Mouse (Mus musculus): ENCODE results near the gene Il2.

Gene Il2

GRCm38 (mm10) chr3:37125655-37126054 lies at the start of gene Il2:
TSS of gene Il2 (minus strand) at chr3:37125959.
- DNase-seq (ENCODE audit: low read depth): no peak

DNA sequence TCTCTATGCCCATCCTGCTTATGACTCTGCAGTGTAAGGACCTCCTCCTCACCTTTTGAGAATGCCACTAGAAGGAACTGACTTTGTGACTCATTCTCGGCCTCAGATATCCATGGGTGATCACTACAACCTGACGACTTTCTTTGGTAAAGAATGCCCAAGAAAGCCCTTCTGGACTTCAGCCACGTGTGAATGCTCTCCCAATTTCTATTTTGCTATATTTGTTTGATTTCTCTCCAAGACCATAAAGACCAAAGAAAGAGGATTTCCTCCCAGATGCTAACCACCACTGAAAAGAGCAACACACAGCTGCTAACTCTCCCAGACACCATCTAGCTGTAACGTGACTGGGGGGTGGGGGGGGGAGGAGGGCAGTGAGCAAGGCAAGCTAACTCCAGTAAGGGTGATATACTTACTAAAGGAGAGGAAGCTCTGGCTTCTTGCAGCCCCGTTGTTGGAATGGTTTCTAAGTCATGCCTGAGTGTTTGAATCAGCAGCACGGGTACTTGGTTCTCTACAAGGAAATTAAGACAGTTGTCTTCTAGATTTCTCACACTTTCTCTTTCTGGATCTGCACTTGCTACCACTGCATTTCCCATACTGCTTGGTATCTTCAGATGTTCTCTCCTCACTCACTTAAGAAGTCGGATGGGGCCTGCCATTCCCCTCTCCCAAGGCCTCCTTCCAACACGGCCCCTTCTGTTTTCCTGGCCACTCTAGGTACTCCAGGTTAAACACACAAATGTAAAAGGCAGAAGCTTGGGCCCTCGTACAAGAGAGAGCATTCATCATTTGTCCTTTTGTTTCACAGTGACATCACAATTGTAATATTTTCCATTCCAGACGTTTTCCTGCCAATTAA lies 49.2 kb upstream of the Il2 start:
- DNase-seq (ENCODE audit: low read depth): no peak

DNA sequence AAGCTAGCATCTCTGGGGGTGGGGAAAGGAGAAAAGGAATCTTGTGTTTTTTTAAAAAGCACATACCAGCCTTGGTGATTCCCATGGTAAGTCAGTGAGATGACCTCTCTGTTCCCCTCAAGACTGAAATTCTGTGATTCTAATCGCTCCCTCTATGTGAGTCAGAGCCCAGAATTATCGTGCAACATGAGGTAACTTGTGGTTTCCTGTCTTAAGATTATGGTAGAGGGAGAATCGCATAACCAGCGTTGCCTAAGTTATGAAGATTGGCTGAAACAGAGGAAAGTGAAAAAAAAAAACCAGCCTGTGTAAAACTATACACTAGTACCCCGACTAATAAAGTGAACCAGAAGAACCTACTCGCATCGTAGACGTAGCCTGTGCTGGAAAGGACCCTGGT lies 47.5 kb upstream of the Il2 start:
- peak; percentile 75 for DNase-seq (ENCODE audit: low read depth)

DNA sequence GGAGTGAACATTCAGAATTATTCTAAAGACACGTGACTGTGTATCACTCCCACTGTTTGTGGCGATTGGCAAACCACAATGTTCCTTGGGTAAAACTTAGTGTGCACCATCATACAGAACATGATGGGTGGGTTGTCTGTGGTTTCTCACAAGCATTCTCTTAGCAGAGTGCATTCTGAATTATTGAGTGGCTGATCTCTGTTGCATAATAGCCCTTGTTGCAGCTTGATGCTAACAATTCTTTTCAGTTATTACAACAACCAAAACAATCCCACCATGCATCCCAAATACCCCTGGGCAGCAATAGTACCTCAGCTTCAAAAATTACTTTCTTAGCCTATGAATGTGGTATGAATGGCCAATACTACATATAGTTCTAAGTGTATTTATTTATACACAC lies 43.5 kb upstream of the Il2 start:
- DNase-seq (ENCODE audit: low read depth): no peak

DNA sequence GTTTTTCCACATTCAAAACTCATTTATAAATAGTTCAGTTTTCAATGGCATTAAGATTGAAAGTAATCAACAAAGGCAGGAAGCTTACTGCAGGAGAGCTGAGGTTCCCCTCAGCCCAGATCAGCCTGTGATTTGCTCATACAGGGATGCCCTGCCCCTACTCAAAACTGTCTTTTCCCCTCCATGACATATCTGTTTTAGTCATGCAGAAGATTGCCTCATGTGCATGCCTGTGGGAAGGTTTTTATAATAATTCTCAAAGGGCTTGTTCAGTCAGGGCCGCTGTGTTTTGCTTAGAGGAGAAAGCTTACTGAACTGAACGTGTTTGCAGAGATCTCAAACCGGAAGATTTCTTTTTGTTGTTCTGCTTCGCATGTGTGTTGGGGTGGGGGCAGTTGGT lies 35.3 kb upstream of the Il2 start:
- DNase-seq (ENCODE audit: low read depth): peak; percentile 33

DNA sequence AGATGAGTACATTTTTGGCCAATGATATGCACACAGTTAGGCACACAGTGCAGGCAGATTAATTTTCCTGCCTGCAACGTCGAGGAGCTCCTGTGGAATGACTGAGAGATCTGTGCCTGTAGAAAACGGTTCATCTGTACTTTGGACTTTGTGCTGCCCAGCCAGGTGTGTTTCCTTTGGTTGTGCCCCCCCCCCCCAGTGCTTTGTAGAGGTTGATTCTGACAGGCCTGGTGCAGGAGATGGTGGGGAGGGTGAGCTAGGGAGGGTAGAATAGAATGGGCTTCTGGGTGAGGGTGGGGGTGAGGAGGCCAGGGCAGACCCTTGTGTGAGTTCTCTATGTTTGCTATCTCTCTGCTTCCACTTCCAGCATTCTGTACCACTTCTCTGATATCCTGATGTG lies 32.5 kb upstream of the Il2 start:
- DNase-seq (ENCODE audit: low read depth): no peak

GRCm38 (mm10) chr3:37157082-37157481 lies 31.3 kb upstream of the Il2 start:
- no peak for DNase-seq (ENCODE audit: low read depth)

DNA sequence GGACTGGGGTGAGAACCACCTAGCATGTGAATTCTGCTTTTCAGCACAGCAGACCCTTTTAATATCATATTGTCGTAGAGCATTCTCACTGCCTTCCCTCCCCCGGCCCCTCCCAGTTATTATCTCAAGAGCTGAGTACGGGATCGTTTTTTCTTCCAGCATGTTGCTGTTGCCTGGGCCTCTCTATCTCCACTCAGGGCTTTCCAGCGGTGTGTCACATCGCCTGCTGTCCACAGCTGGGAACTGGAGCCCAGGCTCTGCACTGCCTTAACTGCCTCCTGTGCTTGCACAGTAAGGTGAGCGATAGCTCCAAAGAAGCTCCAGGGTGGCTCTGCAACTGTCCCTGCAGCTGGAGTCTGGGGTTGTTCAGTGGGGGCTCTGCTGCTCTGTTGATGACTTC lies 28.6 kb upstream of the Il2 start:
- DNase-seq (ENCODE audit: low read depth): no peak

DNA sequence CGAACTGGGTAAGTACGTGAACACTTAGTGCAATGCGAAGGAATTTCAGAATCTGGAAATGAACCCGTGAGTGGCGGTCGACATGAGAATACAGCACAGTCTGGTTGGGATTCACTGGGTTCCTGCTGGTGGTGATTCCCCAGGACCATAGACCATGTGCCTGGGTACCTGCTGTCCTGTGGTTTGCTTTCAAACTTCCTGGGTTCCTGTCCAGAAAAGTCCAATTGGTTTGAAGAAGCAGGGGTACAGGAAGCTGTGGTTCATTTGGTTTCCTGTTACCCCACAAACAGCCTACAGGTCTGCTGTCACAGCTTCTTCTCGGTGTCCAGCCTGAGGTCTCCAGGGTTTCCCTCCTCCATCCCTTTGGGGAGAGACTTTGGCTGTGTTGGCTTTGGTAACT lies 27.2 kb upstream of the Il2 start:
- DNase-seq (ENCODE audit: low read depth): no peak

- no peak for DNase-seq (ENCODE audit: low read depth)
Measured at GRCm38 (mm10) chr3:37152274-37152673, 26.5 kb upstream of the Il2 start.

DNA sequence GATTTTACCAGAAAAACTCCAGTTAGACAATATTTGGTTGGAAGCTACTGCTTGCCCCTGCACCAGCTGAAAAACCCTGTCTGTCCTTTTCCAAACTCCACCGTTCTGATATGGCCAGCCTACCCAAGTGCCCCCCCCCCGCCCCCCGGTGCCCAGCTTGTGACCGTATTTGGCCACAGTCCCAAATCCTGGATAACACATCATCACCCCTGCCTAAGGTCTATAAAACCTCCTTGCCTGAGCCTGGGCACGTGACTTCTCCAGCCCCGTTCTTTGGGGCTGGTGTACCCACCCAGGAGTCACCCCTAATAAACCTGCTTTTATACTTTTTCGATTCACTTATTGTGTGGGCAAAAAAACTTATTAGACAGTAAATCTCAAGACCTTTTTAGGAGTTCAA lies 21.1 kb upstream of the Il2 start:
- no peak for DNase-seq (ENCODE audit: low read depth)

GRCm38 (mm10) chr3:37146406-37146805 lies 20.6 kb upstream of the Il2 start:
- no peak for DNase-seq (ENCODE audit: low read depth)

DNA sequence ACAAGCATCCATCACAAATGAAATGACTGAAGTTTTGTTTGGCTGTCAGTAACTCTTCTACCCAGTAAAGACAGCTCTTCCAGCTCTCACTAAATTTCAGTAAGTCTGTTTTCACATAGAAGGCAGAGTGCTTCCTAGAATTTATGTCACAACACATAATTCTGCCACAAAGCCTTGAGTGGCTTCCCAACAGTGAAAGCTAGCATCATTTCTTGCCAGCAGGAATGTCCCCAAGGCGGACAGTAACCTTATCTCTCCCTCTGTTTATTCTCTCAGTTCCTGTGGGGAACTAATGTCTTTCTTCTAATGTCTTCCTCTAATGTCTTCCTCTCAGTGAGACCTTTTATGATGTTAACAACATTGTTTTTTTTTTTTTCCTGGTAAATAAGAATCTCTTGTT lies 19.2 kb upstream of the Il2 start:
- no peak for DNase-seq (ENCODE audit: low read depth)

DNA sequence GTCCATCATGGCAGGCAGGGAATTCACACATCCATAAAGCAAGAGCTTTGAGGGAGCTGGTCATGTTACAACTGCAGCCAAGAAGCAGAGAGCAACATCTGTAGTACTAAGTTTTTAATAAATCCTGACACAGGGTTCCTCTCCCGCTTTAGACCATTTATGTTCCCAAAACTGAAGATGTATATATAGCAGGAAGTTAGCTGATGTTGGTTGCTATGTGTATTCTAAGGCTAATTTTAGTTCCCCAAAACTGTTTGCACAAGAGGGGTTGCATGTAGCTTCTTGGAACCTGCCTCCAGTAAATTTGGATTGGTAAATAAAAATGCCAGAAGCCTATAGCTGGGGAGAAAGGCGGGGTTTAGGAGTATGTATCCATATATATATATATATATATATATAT lies 16.1 kb upstream of the Il2 start:
- no peak for DNase-seq (ENCODE audit: low read depth)

DNA sequence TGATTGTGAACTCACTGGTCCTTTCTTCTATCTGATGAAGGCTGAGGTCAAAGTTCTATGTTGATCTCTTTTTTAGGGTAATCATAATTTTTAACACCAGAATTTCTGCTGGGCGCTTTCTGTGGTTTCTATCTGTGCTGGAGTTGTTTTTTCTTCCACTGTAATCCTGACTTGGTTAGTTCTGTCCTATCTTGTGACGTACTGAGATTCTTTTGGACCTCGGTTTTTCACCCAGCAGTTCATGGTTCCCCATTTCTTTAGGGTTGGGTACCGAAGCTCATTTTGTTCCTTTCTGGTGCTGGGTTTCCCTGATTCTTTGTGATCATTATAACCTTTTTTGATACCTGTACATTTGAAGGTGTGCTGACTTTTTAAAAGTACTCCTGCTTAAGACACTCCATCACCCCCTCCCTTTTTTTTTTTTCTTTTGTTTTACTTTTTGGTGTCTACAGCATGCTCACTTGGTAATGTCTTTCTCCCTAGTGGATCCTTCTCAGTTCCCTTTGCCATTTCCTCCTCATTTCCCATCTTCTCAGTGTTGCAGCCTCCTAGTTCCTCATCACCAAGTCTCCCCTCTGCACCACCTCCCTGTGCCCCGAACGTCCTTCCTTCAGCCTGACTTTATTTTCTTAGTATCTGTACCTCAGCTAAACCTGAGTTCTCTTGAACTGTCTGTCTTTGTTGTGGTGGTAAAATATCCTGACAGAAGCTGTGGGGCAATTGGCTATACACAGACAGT lies 14.6 kb upstream of the Il2 start:
- no peak for DNase-seq (ENCODE audit: low read depth)

GRCm38 (mm10) chr3:37139192-37139591 lies 13.4 kb upstream of the Il2 start:
- DNase-seq (ENCODE audit: low read depth): no peak

DNA sequence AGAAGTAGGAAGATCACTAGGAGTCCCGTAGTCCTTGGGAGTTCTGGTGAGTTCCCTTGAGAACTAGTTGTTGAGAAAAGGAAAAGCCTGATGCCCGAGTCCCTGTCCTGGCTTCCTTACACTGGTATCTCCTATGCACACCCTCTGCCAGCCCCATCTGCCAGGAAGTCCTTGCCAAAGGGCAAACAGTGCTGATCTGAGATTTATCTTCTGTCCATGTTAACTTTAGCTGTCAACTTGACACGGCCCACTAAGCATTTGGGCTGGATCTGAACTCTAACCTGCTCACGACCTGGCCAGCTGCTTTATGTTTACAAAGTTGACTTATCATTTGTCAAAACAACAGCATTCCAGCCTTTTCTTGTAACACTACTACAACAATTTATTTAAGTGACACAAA lies 11.5 kb upstream of the Il2 start:
- no peak for DNase-seq (ENCODE audit: low read depth)

DNA sequence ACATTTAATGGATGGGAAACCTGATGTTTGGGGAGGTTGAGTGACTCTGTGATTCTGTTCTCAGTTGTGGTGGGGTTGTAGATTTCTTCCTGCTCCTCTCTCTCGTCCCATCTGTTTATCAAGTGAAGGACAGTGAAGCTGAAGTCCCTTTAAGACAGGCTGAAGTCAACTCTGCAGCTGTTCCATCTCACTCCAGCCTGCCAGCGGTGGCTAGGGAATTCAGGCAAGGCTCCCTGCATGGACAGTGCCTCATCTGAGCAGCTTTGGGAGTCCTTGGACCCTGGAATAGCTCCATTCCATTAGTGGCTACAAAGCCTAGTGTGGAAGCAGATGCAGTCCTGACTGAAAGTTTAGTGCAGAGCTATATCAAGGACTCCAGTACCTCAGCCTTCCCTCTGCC lies 3.3 kb upstream of the Il2 start:
- DNase-seq (ENCODE audit: low read depth): no peak

DNA sequence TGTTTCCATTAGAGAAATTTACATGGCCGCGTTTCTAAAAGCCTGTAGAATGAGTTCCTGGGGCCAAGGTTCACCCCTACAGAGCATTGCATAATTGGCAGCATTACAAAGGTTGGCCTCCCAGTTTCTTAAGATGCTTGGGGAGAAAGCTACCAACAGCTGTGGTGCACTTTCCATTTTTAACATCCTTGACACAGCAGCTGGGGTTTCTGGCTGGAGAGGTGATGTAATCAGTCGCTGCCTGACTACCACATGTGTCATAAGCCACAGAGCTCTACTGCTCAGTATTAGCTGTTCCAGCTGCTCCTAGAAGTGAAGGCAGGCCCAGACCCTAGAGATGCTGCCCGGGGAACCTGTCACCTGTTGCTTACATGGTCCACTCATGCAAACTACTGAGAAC lies 2.5 kb upstream of the Il2 start:
- DNase-seq (ENCODE audit: low read depth): peak; percentile 55

DNA sequence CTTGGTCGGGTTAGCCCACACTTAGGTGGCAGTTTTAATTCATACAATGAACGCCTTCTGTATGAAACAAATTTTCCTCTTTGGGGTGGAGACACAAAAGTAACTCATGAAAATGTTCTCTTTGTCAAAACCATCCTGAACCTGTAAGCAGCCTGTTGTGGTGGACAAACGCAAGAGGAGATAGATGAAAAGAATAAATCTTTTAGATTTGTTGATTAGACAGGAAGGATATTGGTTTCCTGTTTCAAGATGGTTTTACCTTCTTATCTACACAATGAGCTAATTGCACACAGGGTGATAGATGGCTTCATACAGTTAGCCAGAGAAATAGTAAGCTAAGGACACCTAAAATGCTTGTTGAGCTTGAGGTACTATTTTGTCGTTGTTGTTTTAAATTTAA lies 403 bp upstream of the Il2 start:
- no peak for DNase-seq (ENCODE audit: low read depth)

DNA sequence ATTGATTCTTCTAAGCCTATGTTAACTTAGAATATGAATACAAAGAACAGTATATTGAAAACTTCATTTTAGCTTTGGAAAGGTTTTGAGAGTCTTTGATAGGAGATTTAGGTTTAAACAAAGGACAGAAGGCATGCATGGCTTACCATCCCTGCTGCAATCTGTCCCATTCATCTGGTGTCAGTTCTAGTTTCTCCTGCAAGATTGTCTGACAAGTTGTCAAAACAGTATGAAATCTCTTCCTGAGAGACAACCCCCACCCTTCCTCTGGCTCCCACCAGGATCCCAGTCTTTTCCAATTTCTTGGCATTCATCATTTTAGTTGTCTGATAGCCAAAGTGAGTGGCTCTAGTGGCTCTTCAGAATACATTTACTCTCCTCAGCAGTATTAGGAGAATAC lies 35.0 kb downstream of the Il2 start:
- DNase-seq (ENCODE audit: low read depth): no peak

GRCm38 (mm10) chr3:37084860-37085259 lies 40.9 kb downstream of the Il2 start:
- DNase-seq (ENCODE audit: low read depth): no peak

DNA sequence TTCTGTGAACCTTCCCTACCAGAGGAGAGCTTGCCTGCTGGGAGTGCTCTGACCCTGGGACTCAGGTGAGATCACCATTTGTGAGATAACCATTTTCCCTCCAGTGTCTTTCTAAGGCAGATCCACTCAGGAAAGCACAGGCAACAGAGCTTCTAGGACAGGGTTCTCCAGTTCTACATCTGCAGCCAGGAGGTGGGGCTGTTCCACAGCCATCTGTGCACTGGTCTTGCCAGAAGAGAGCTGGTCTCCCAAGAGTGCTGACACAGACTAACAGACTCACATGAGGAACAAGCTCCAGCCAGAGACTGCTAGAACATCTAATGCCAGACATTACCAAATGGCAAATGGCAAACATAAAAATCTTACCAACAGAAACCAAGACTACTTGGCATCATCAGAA lies 52.5 kb downstream of the Il2 start:
- DNase-seq (ENCODE audit: low read depth): peak; percentile 18

Data from fibroblast of lung, adult 2 months (primary cell).